Mouse (Mus musculus) liver, embryonic 16.5 days (tissue): ENCODE measurements at regions not wholly inside any gene's neighbourhood (a gene's known extent, or its start where the extent isn't known, plus 50 kb on each side); places are given as distances from the start of the nearest gene placed in this dataset.

Experiments
- ATAC-seq: fragments of 200-750 bp; cut with Nextera tagmentation; 2 replicates; pipeline ENCODE4 v1.8.0; 2017; ENCODE audit warnings: low read depth, mild to moderate bottlenecking, moderate number of reproducible peaks, moderate library complexity
- H3K27ac ChIP-seq: fragments of 300-500 bp; sonication (generic); 2 replicates; pipeline ENCODE4 v1.5.1; 2014; ENCODE audit warnings: mild to moderate bottlenecking, low read length
- H3K27me3 ChIP-seq: fragments of 300-500 bp; sonication (generic); 2 replicates; pipeline ENCODE4 v1.6.1; 2014; ENCODE audit warnings: low read depth, low read length, mixed read lengths; ENCODE audit not compliant: control insufficient read depth, insufficient read depth
- H3K36me3 ChIP-seq: fragments of 300-500 bp; sonication (generic); 2 replicates; pipeline ENCODE4 v1.6.1; 2014; ENCODE audit warnings: mild to moderate bottlenecking; ENCODE audit not compliant: control insufficient read depth, insufficient read depth
- H3K4me1 ChIP-seq: fragments of 300-500 bp; sonication (generic); 2 replicates; pipeline ENCODE4 v1.6.1; 2014; ENCODE audit warnings: low read depth, low read length, mixed read lengths; ENCODE audit not compliant: control insufficient read depth
- H3K4me2 ChIP-seq: fragments of 300-500 bp; sonication (generic); 2 replicates; pipeline ENCODE4 v1.6.1; 2014; ENCODE audit warnings: low read depth, low read length, mixed read lengths
- H3K4me3 ChIP-seq: fragments of 300-500 bp; sonication (generic); 2 replicates; pipeline ENCODE4 v1.5.1; 2014; ENCODE audit warnings: low read depth, mild to moderate bottlenecking, low read length
- H3K9ac ChIP-seq: fragments of 300-500 bp; sonication (generic); 2 replicates; pipeline ENCODE4 v1.6.1; 2014; ENCODE audit warnings: low read depth, low read length
- H3K9me3 ChIP-seq: fragments of 300-500 bp; sonication (generic); replicated peaks from 2 replicates; pipeline ENCODE4 v1.6.1; 2016; ENCODE audit warnings: low read length; ENCODE audit not compliant: control insufficient read depth
- WGBS: fragments of 180-500 bp; shearing (Covaris S2); extraction: QIAGEN DNeasy Blood & Tissue Kit; methylation state at CpG from one replicate; pipeline ENCODE4 v1.1.7; 2014; ENCODE audit not compliant: insufficient replicate concordance; 5-methylcytosine and 5-hydroxymethylcytosine counted together

- WGBS: 65% methylated on average over 14 of the region's 14 CpGs
- no peak for ATAC-seq
Observed at GRCm38 (mm10) chr12:112263283-112264056, 117.5 kb downstream of the Kif26a start.

DNA sequence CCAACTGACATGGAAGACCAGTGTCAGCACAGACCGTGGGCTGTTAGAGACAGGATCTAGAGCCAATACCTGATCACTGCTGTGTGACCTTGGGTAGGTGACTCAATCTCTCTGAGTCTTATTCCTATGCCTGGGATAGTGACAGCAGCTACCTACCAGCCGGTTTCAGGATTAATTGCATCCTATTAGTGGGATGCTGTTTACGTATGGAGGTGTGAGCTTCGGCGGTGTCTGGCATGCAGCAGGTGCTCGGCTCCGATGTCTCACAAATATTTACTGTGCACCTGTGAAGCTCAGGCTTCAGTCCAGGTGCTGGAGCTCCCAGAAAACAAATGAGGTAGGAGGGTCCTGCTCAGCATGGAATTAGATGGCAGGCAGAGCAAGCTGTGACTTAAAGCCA is 118.2 kb downstream of the Kif26a start:
- Histone ChIP-seq H3K27me3 (no peaks in the 10 kb centered on the region), H3K36me3 (no peaks in the 10 kb centered on the region), H3K4me1 (no peaks in the 10 kb centered on the region), H3K27ac (no peak overlapping the region), H3K9me3 (no peaks in the 10 kb centered on the region), H3K4me2 (no peak overlapping the region), H3K9ac (no peak overlapping the region), H3K4me3 (no peak overlapping the region)
- 57% methylated on average over 7 of the region's 7 CpGs for WGBS
- ATAC-seq: no peak

More at GRCm38 (mm10) chr12:112263283-112264056, 117.5 kb downstream of the Kif26a start:
- Histone ChIP-seq H3K4me2 (no peak overlapping the region), H3K27me3 (no peaks in the 10 kb centered on the region), H3K4me3 (no peak overlapping the region), H3K4me1 (no peaks in the 10 kb centered on the region), H3K9ac (no peak overlapping the region), H3K9me3 (no peaks in the 10 kb centered on the region), H3K27ac (no peak overlapping the region), H3K36me3 (no peaks in the 10 kb centered on the region)

DNA sequence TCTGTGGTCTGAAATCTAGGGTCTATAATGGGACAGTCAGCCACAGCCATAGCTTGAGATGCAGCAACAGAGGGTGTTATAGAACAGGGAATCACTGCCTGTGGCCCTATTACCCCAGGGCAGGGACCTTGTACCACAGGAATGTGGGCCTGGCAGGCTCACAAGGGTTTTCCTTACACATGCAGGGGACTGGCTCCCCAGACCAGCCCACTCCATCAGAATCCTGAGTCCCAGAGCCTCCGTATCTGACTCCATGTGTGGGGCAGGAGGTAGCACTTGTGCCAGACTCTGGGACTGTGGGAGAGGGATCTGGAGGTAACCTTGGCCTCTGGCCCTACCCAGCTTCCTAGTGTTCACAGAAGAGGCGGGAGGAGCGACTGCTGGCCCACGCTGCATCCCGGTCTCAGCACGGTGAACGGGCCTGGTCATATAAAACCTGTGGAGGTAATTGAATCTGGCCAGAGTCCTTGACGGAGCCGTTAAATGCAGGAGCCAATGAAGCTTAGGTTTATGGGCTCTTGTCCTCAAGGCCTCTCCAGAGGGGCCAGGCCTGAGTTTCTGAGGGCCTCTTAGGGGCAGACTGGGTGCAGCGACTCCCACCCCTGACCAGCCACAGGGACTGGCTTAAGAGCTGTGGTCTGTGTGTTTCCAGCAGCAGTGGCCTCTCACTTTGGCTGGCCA is 119.4 kb downstream of the Kif26a start:
- Histone ChIP-seq H3K9ac (no peak overlapping the region), H3K4me1 (no peaks in the 10 kb centered on the region), H3K27ac (no peak overlapping the region), H3K4me3 (no peak overlapping the region), H3K4me2 (no peak overlapping the region), H3K9me3 (no peaks in the 10 kb centered on the region), H3K27me3 (no peaks in the 10 kb centered on the region), H3K36me3 (no peaks in the 10 kb centered on the region)
- no peak for ATAC-seq
- WGBS: 55% methylated on average over 10 of the region's 10 CpGs

- H3K9ac ChIP-seq: no peak overlapping the region
- H3K27me3 ChIP-seq: no peaks in the 10 kb centered on the region
- H3K27ac ChIP-seq: no peak overlapping the region
- no peak for ATAC-seq
- H3K4me3 ChIP-seq: no peak overlapping the region
- WGBS: 60% methylated on average over 6 of the region's 6 CpGs
- no peaks in the 10 kb centered on the region for H3K4me1 ChIP-seq
- H3K36me3 ChIP-seq: no peaks in the 10 kb centered on the region
- no peaks in the 10 kb centered on the region for H3K9me3 ChIP-seq
- no peak overlapping the region for H3K4me2 ChIP-seq
Observed at GRCm38 (mm10) chr12:112274026-112274425, 128.0 kb downstream of the Kif26a start.

GRCm38 (mm10) chr12:112274756-112275155 is 128.7 kb downstream of the Kif26a start:
- H3K9ac ChIP-seq: no peak overlapping the region
- no peak overlapping the region for H3K4me2 ChIP-seq
- H3K36me3 ChIP-seq: no peaks in the 10 kb centered on the region
- 38% methylated on average over 11 of the region's 11 CpGs for WGBS
- no peak overlapping the region for H3K27ac ChIP-seq
- no peak overlapping the region for H3K4me3 ChIP-seq
- H3K27me3 ChIP-seq: no peaks in the 10 kb centered on the region
- no peaks in the 10 kb centered on the region for H3K4me1 ChIP-seq
- H3K9me3 ChIP-seq: no peaks in the 10 kb centered on the region
- no peak for ATAC-seq

GRCm38 (mm10) chr12:112276651-112277050 is 130.6 kb downstream of the Kif26a start:
- Histone ChIP-seq H3K9ac (no peak overlapping the region), H3K4me2 (no peak overlapping the region), H3K9me3 (no peaks in the 10 kb centered on the region), H3K27me3 (no peaks in the 10 kb centered on the region), H3K4me3 (no peak overlapping the region), H3K4me1 (no peaks in the 10 kb centered on the region), H3K36me3 (no peaks in the 10 kb centered on the region), H3K27ac (no peak overlapping the region)
- no peak for ATAC-seq
- WGBS: 31% methylated on average over 7 of the region's 7 CpGs

- no peak overlapping the region for H3K4me2 ChIP-seq
- no peak overlapping the region for H3K4me3 ChIP-seq
- no peaks in the 10 kb centered on the region for H3K9me3 ChIP-seq
- H3K27me3 ChIP-seq: no peaks in the 10 kb centered on the region
- 60% methylated on average over 14 of the region's 14 CpGs for WGBS
- no peak for ATAC-seq
- H3K36me3 ChIP-seq: no peaks in the 10 kb centered on the region
- H3K9ac ChIP-seq: no peak overlapping the region
- no peak overlapping the region for H3K27ac ChIP-seq
- no peaks in the 10 kb centered on the region for H3K4me1 ChIP-seq
Observed at GRCm38 (mm10) chr12:112277511-112277910, 131.5 kb downstream of the Kif26a start.

DNA sequence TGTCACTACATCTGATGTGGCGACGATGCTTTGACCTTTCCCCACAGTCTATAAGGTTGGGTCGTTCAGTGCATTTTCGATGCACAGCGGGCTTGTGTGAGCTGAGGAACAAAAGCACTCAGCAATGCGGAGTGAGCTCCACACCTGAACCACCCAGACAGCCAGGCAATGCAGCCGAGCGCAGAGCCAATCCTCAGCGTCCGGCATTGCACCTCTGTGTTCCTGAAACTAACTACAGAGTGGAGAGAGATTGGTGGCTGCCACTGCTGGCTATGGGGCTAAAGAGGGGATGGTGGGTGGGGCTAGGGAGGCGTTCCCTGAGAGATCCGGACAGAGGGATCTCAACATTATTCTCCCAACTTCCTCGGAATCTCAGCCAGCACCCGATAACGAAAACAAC is 139.1 kb downstream of the Kif26a start:
- Histone ChIP-seq H3K27ac (no peak overlapping the region), H3K9me3 (no peaks in the 10 kb centered on the region), H3K4me2 (no peak overlapping the region), H3K4me1 (no peaks in the 10 kb centered on the region), H3K4me3 (no peak overlapping the region), H3K9ac (no peak overlapping the region), H3K27me3 (no peaks in the 10 kb centered on the region), H3K36me3 (no peaks in the 10 kb centered on the region)
- WGBS: 59% methylated on average over 15 of the region's 15 CpGs
- ATAC-seq: no peak

DNA sequence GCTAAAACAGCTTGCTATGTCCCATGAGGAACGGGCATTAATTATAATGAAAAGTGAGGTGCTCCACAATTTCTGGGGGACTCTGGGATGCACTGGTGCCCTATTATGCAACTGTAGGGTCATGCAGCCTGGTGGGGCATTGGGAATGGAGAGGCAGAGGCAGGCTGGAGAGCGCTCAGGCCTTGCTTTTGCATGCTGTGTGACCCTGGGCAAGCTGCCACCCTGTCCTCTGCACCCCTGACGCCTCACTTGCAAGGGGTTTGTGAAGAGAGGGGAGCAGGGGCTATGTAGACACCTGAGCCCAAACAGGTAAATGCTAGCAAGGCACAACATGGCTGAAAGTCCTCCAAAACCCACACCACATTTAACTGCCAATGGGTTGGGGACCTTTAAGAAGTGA is 142.8 kb downstream of the Kif26a start:
- no peak for ATAC-seq
- H3K4me3 ChIP-seq: no peak overlapping the region
- H3K27ac ChIP-seq: no peak overlapping the region
- no peak overlapping the region for H3K4me2 ChIP-seq
- H3K4me1 ChIP-seq: no peaks in the 10 kb centered on the region
- no peaks in the 10 kb centered on the region for H3K27me3 ChIP-seq
- no peaks in the 10 kb centered on the region for H3K9me3 ChIP-seq
- no peaks in the 10 kb centered on the region for H3K36me3 ChIP-seq
- WGBS: 54% methylated on average over 3 of the region's 3 CpGs
- no peak overlapping the region for H3K9ac ChIP-seq
